Mouse (Mus musculus): Measurements from ENCODE around the gene Lhb.
"Not testable (repeated sequence)": the region's sequence is repeated elsewhere in the genome, so short reads cannot be mapped to it uniquely, and the experiment has no call there.

Gene Lhb

DNA sequence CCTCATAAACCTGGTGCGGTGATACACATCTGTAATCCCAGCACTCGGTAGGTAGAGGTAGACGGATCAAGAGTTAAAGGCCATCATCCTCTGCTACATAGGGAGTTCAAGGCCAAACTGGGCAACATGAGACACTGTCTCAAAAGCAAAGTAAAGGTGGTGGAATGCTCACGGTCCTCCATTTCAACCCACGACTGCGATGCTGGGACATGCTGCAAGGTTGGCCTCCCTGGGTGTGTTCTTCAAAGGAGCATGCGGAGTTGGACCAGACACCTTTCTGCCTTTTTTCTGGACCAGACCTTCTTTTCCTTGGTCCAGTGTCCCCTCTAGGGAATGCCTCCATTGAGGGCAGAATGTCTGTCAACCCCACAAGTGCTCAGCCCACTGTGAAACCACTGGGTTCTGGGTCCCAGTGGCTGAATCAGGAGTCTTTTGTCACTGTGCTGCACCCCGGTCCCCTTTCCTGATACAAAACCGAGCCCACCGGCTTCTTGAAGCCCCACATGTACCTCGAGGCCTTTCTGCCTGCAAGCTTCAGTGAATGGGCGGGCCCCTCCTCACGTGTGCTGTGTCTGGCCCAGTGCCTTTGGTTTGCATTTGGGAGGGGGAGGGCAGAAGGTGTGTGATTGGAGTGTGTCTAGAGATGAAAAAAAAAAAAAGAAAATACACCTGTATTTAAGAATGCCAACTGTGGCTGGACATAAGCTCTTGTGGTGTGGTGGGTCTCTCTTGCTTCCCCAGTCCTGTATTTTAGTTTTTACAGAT is 35.5 kb downstream of the Lhb start:
- no peak for DNase-seq (ENCODE audit: low read depth, low spot score)

DNA sequence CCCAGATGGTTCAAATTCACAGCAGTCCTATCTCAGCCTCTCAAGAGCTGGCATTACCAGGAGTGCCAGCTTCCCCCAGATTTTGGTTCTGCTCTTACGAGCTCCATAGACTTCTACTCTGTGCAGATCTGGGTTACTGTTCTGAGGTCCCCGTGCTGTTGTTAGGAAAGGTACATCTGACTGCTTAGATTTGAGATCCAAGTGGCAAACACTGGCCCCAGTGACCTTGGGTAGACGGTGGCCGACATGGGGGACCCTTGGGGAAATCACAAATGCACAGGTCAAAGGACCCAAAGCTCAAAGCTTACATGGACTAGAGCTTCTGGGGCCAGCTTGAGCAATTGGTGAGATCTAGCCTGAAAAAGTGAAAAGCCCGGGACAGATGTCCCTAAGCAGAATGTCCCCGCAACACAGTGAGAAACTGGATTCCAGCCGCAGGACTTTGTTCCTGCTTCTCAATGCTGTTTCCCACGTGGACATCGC is 36.1 kb downstream of the Lhb start:
- no peak for DNase-seq (ENCODE audit: low read depth, low spot score)

GRCm38 (mm10) chr7:45457204-45458060 is 36.8 kb downstream of the Lhb start:
- DNase-seq (ENCODE audit: low read depth, low spot score), result no peak

DNA sequence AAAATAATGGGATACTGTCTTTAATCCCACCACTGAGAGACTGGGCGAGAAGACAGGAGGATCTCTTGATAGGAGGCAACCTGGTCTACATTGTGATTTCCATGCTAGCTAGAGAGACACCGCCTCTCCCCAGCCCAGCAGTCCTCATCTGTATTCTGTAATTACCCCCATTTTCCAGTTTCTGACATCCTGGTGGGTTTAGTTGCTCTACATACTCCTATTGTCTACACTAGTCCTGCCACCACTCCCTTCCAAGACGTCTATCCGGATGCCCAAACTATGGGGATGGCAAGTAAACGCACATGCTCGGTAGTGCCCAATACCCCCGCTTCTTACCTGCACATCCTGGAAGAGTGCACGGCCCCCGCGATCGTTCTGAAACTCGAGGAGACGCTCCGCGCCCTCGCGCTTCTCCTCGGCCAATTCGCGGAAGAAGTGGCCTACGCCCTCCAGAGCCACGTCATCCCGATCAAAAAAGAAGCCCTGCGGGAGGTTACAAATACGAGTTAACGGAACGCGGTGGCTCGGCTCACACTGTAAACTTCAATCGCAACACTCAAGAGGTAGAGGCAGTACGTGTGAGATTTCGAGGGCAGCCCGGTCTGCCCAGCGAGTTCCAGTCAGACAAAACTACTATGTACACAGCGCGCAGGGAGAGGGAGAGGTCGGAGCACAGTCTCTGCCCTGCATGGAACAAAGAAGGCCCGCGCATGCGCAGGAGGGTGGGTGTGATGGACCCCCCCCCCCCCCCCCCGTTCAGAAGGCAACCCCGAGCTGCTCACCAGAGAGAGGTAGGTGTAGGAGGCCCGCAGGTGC is 38.3 kb downstream of the Lhb start:
- DNase-seq (ENCODE audit: low read depth, low spot score), result peak; percentile 81

- DNase-seq (ENCODE audit: low read depth, low spot score), result peak; percentile 99
Measured at GRCm38 (mm10) chr7:45459564-45460140, 39.0 kb downstream of the Lhb start, which contains the start of gene Ftl1. Gene Ftl1, minus strand, starts transcription at chr7:45459884.

DNA sequence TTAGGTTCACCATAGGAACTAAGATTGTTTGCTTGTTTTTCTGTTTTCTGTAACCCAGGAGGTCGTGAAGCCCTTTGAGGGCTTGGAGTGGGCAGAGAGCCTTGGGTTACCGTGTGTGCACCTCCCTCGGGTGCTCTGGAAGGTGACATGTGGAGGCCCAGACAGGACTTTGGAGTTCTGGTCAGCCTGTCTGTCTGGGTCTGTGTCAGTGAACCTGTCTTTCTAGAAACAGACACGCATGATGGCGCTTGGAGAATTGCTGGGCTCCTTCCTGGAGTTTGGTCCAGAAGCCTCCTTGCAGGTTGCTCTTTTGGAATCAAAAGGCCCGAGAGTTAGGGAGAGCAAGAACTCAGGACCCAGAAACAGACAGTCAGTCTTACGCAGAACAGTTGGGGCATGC is 39.8 kb downstream of the Lhb start:
- no peak for DNase-seq (ENCODE audit: low read depth, low spot score)

GRCm38 (mm10) chr7:45460860-45461314 is 40.3 kb downstream of the Lhb start:
- DNase-seq (ENCODE audit: low read depth, low spot score), result peak; percentile 40

- DNase-seq (ENCODE audit: low read depth, low spot score), result no peak
Measured at GRCm38 (mm10) chr7:45461326-45461725, 40.7 kb downstream of the Lhb start.

DNA sequence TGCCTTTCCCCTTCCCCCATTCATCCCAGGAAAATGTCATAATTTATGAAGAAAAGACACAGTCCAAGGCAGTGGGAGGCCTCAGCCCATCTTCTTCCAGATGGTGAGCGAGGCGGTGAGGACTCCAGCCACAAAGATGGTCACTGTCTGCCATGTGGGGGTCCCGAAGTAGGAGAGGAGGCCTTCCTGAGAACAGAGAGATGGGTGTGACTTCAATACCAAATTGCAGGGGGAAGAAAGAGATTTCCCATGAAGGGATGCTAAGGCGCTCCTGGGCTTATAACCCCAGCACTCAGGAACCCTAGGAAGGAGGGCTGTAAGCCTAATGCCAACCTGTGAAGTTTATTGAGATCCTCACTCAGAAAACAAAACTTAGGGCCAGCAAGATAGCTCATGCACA is 41.2 kb downstream of the Lhb start:
- DNase-seq (ENCODE audit: low read depth, low spot score), result no peak

DNA sequence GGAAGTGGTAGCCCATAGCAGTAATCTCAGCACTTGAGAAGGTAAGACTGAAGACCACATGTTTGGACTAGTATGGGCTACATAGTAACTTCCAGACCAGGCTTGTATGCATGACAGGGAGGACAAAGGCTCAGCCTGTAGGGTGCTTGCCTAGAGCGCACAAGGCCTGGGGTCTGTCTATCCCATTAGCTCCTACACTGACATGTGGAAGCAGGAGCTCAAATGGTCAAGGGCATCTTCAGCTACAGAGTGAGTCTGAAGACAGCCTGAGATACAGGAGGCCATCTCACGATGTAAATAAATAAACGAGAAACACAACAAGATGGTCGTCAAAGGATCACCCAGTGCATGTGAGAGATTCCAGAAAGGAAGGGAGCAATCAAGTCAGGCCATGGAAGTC is 41.7 kb downstream of the Lhb start:
- DNase-seq (ENCODE audit: low read depth, low spot score), result no peak

DNA sequence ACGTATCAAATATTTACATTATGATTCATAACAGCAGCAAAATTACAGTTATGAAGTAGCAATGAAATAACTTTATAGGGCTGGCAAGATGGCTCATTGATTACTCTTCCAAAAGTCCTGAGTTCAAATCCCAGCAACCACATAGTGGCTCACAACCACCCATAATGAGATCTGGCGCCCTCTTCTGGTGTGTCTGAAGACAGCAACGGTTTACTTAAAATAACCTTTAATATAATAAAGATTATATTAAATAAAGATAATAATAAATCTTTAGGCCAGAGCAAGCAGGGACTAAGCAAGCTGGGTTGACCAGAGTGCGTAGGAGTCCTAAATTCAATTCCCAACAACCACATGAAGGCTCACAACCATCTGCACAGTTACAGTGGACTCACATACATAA is 42.2 kb downstream of the Lhb start:
- not testable (repeated sequence) for DNase-seq (ENCODE audit: low read depth, low spot score)

DNA sequence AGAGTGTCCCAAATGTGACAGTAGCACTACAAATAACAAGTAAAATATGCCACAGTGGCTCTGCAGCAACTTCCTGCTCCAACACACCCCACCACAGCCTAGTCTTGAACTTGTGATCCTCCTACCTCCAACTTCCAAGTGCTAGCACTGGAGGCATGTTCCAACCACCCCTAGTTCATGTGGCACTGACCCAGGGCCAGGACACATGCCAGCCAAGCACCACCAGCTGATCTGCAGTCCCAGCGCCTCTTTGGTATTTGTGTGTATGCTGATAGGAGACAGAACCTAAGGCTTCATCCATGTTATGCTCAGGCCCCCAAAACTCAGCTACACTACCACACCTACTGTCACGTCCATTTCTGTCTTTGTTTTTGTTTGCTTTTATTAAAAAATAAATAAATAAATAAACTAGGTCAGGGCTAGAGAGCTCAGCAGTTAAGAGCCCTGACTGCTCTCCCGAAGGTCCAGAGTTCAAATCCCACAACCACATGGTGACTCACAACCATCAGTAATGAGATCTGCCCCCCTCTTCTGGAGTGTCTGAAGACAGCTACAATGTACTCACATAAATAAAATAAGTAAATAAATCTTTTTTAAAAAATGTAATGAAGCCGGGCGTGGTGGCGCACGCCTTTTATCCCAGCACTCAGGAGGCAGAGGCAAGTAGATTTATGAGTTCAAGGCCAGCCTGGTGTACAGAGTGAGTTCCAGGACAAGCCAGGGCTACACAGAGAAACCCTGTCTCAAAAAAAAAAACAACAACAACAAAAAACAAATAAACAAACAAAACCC is 43.6 kb downstream of the Lhb start:
- DNase-seq (ENCODE audit: low read depth, low spot score), result no peak

DNA sequence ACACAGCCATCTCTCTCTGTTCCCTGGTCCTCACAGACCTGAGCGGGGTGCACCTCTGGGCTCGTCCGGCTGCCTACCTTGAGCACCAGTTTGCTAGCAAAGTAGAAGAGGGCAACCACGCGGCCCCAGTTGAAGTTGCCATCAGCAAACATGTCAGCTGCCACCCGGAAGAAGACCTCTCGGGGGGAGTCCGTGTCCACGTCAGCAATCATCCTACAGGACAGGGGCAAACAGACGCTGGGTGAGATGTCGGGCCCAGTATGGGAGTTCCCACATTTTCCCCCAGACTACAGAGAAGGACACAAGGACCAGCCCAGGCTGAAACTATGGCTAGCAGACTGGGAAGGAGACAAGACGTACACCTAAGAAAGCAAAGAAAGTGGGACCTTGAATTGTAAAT is 44.5 kb downstream of the Lhb start:
- DNase-seq (ENCODE audit: low read depth, low spot score), result no peak

DNA sequence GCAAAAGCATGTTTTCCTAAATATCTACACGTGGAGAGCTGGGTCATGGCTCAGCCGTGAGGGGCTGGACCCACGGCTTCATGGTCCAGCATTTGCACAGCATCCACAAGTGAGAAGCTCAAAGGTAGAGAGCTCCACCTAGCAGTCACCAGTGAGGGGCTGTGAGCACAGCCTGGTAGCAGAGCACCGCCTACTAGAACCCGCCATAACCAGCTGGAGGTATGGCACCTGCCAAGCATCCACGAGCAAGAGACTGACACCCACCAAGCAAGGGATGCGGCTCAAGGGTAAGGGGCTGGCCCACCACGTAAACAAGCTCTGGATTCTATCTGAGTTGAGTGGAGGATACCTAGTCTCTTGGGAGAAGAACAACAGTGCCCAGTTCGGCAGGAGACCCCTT is 44.9 kb downstream of the Lhb start:
- no peak for DNase-seq (ENCODE audit: low read depth, low spot score)

DNA sequence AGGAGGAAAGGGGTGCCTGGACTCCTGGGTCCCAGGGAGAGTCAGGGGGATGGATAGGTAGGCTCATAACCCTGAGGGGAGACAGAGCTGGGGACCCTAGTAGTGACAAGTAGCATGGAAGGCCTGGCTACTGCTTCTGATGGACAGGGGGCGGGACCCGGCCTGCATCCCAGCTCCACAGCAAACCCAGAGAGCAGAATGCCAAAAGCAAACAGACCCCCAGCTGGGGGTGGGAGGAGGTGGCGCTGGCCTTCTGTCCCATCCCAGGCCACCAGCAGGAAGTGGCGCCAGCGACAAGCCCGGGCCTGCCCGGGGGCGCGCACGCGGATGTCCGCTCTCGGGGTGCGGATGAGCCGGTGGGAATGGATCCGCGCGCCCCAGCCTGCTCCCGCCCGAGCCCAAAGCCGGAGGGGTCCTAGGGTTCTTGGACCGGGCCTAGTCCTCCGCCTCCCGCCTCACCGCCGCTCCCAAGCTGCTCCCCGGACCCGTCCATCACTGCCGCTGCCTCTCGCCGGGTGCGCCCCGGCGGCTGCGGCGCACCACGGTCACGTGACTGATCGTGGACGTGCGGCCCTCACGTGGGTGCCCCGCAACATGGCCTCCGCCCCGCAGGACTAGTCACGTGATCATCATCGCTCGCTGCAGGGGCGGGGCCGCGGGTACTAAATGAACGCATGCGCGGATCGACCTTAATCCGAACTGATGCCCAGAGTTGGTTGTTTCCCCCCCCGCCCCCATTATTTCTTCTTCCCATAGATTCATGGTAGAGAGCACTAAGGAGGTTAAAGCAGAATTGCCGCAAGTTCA is 45.9 kb downstream of the Lhb start, which contains the start of gene Bax:
Bax (minus strand) TSS at position 616 of the 807 bp plus-strand sequence.
- DNase-seq (ENCODE audit: low read depth, low spot score), result peak; percentile 98

DNA sequence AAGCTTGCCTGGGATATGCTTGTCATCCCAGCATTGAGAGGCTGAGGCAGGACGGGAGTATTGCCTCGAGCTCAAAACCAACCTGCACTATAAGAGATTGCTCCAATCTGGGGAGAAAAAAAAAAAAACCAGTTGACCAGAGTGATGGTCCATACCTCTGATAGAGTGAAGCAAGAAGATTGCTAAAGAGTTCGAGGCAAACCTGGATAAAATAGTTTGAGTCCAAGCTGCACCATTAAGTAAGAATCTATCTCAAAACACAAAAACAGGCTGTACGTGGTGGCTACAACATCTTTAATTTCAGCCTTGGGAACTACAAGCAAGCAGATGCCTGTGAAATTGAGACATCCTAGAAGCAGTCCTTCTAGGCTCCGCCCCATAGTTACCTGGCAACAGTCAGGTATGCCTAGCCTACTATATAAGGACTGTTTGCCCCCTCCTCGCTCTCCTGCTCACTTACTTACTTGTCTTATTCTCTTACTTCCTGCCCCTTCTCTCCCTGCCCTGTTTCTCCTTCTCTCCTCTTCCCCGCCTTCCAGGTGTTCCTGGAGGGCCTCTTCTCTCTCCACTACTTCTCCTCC is 46.6 kb downstream of the Lhb start:
- DNase-seq (ENCODE audit: low read depth, low spot score), result no peak

DNA sequence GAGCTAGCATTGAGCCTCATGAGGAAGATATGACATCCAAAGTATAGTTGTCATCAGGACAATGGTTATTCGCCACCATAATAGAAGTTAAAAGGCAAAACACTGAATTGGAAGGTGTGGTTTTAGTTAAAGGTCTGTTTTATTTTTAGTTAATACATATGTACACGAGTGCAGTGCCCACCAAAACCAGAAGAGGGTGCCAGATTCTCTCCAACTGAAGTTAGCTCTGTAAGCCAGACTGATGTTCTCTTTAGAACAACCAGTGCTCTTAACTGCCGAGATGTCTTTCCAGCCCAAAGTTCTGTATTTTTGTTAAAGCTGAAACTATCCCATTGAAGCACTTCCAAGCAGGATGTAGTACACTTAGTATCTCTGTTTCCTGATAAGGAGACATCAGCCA is 50.2 kb downstream of the Lhb start:
- DNase-seq (ENCODE audit: low read depth, low spot score), result peak; percentile 69
